Mouse (Mus musculus) E14TG2a.4 (cell line): ENCODE results near the gene Cpne6.
A peak's percentile ranks its signal among the peaks of the same experiment; 100 is the strongest.

Experiments
- H3K27me3 ChIP-seq: 2 replicates; pipeline ENCODE4 v1.6.1; 2014; ENCODE audit warnings: low read length, control low read depth; ENCODE audit not compliant: insufficient read depth
- H3K36me3 ChIP-seq: 2 replicates; pipeline ENCODE4 v1.6.1; 2014; ENCODE audit warnings: low read length, control low read depth; ENCODE audit not compliant: insufficient read depth
- H3K4me1 ChIP-seq: replicated peaks from 2 replicates; pipeline ENCODE4 v1.6.1; 2014; ENCODE audit warnings: low read depth, low read length, control low read depth
- H3K4me3 ChIP-seq: replicated peaks from 2 replicates; pipeline ENCODE4 v1.5.1; 2014; ENCODE audit warnings: mild to moderate bottlenecking, low read length
- H3K9me3 ChIP-seq: 2 replicates; pipeline ENCODE4 v1.6.1; 2014; ENCODE audit warnings: low read length, control low read depth
- CTCF ChIP-seq: conservative IDR thresholded peaks from 2 replicates; pipeline ENCODE4 v1.5.1; 2014; ENCODE audit warnings: low read length
- NANOG ChIP-seq: IDR thresholded peaks from 2 replicates; pipeline ENCODE4 v1.6.1; 2014; ENCODE audit warnings: borderline replicate concordance, low read length, mixed read lengths
- POU5F1 ChIP-seq: IDR thresholded peaks from 2 replicates; pipeline ENCODE4 v1.6.1; 2014; ENCODE audit warnings: low read length, borderline replicate concordance

Gene Cpne6

DNA sequence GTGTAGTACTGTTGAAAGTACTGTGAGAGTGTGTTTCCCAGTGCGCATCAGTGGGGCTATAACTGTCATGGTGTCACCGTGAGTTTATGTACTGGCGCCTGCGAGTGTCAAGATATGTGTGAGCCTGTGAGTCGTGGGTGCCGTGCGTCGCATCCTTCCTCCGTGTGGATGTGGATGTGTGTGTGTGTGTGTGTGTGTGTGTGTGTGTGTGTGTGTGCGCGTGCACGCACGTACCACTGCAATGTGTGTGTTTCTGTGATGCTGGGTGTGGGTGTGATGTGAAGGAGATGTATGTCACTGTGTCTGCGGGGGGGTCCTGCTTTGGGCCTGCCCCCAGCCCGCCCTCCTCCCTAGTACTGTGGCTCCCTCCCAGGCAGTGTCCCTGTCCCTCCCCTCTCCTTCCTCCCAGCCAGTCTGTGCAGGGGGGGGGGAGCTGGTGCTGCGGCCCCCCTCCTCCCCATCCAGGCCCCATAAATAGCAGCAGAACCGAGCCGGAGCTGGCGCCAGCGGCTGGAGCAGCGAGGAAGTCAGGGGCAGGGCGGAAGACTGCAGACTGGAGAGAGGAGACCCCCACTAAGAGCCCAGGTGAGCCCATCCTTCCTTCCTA lies at the start of gene Cpne6:
TSS of gene Cpne6 (plus strand) at position 321 of the 607 bp plus-strand sequence.
- TF ChIP-seq POU5F1 = no peak
- no peak for TF ChIP-seq NANOG
- no peak for TF ChIP-seq CTCF
- Histone ChIP-seq H3K9me3 (peaks cover 6% of the 10 kb centered on the region), H3K27me3 (peaks cover 45% of the 10 kb centered on the region), H3K36me3 (no peaks in the 10 kb centered on the region), H3K4me3 (peak within 1 kb of the TSS; percentile 43), H3K4me1 (peaks cover 28% of the 10 kb centered on the region)

DNA sequence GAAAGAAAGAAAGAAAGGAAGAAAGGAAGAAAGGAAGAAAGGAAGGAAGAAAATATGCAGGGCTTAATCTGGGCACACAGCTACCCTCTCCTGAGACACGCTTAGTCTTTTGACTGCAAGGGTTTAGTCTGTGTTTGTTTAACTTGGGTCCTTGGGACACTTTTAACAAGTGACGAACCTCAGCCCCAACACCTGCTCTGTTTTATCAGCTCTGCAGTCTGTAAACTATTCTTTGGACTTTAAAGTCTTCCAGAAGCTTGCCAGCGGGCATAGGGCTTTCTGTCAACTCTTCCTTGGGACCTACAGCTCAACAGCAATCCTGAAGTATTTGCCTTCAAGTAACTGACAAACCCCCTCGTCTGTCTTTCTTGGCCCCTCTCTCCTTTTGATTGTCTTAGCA lies 48.5 kb upstream of the Cpne6 start:
- Histone ChIP-seq H3K9me3 (no peaks in the 10 kb centered on the region), H3K4me1 (peaks cover 33% of the 10 kb centered on the region), H3K27me3 (peaks cover 20% of the 10 kb centered on the region), H3K36me3 (no peaks in the 10 kb centered on the region), H3K4me3 (no peak overlapping the region)
- TF ChIP-seq POU5F1 (no peak), CTCF (no peak), NANOG (no peak)

DNA sequence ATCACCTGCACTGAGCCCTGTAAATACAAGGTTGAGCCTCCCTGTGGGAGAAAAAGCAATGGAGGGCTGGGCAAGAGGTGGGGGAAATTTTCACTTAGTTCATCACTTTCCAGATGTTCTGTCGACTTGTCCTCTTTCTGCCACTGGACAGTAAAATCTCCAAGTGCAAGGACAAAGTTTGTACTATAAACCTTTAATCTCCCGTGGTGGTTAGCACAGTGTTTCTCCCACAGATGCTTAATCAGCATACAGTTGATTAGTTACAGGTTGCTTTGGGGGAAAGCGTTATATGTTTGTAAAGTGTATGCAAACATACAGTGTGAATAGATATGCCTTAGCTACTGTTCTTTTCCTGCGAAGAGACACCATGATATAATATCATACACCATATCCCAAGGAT lies 43.8 kb upstream of the Cpne6 start:
- no peak overlapping the region for H3K4me3 ChIP-seq
- H3K4me1 ChIP-seq = peaks cover 30% of the 10 kb centered on the region

DNA sequence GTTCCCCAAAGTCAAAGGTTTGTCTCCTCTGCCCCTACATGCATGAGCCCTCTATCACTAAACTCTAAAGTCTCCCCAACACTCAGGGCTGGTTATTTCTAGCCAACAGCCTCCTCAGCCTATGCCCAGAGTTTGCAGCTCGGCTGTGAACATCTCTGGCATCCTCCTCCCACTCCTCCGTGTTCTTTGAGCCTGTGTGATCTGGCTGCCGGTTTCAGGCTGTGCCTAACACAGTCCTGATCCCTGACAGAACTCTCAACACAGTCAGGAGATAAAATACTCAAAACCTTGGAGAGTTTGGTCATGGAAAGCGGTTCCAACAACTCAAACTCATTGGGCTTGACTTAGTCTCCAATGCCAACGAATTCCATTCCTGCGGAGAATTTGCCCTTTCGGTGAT lies 43.1 kb upstream of the Cpne6 start:
- Histone ChIP-seq H3K36me3 (no peaks in the 10 kb centered on the region), H3K27me3 (peaks cover 43% of the 10 kb centered on the region), H3K4me1 (peaks cover 35% of the 10 kb centered on the region), H3K4me3 (no peak overlapping the region), H3K9me3 (no peaks in the 10 kb centered on the region)
- TF ChIP-seq CTCF (no peak), NANOG (no peak), POU5F1 (no peak)

More for the DNA sequence above, 43.8 kb upstream of the Cpne6 start:
- H3K9me3 ChIP-seq = no peaks in the 10 kb centered on the region
- no peak for TF ChIP-seq CTCF
- no peak for TF ChIP-seq POU5F1
- no peak for TF ChIP-seq NANOG
- H3K36me3 ChIP-seq = no peaks in the 10 kb centered on the region
- H3K27me3 ChIP-seq = peaks cover 42% of the 10 kb centered on the region

DNA sequence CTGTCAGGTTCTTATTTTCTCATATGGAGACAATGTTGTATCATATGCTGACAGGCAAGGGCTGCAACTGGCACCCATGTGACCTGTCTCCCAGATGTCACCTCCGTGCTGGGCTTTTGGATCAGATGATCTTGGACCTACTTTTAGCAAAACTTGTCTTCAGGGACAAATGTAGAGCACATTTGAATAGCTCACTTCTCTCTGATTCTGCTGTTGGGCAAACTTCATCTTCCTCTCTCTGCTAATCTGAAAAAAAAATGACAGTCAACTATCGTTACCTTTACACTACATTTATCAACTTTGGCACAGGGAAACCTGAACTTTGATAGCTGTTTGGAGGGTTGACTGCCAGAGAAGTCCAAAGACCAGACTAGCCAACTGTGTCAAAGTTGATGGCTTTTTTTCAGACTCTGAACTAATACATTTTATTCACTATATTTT lies 41.9 kb upstream of the Cpne6 start:
- Histone ChIP-seq H3K36me3 (no peaks in the 10 kb centered on the region), H3K27me3 (peaks cover 47% of the 10 kb centered on the region), H3K9me3 (no peaks in the 10 kb centered on the region), H3K4me3 (no peak overlapping the region), H3K4me1 (peaks cover 31% of the 10 kb centered on the region)
- no peak for TF ChIP-seq CTCF
- no peak for TF ChIP-seq POU5F1
- TF ChIP-seq NANOG = no peak

DNA sequence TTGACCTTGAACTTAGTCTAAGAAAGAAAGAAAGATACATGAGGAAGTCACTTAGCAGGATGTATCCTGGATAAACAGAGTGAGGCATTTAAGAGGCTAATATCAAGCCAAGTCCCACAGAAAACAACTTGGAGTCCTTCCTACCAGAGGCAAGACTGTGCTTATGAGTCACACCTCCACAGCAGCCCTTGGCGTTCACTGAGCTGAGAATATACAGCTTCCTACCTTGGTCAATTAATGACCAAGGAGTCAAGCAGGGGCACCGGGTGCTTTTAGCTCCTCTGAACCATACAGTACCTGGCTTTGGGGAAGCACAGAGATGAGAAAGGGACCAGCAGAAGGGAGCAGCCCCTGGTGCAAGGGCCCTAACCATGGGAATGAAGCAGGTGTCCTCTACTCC lies 41.2 kb upstream of the Cpne6 start:
- TF ChIP-seq POU5F1 = no peak
- no peak for TF ChIP-seq CTCF
- TF ChIP-seq NANOG = no peak
- no peaks in the 10 kb centered on the region for H3K36me3 ChIP-seq
- H3K4me3 ChIP-seq = no peak overlapping the region
- no peaks in the 10 kb centered on the region for H3K9me3 ChIP-seq
- peaks cover 47% of the 10 kb centered on the region for H3K27me3 ChIP-seq
- peaks cover 31% of the 10 kb centered on the region for H3K4me1 ChIP-seq

DNA sequence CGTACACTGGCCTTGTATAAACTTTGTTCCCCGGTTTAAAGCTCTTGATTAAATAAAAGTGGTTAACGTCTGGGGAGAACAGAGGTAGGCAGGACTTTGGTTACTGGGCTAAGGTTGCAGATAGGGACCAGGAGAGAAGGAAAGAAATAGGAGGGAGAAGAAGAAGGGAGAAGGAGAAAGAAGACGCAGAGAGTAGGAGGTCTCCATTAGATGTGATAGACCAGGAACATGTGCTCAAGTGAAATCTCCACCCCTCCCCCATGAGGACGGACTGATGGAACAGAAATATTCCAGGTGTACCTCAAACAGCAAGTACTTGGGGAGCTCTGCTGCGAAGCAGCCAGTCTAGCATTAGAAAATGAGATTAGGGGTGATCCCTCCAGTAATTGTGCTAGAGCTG lies 40.4 kb upstream of the Cpne6 start:
- no peaks in the 10 kb centered on the region for H3K9me3 ChIP-seq
- TF ChIP-seq CTCF (no peak), POU5F1 (no peak), NANOG (no peak)

DNA sequence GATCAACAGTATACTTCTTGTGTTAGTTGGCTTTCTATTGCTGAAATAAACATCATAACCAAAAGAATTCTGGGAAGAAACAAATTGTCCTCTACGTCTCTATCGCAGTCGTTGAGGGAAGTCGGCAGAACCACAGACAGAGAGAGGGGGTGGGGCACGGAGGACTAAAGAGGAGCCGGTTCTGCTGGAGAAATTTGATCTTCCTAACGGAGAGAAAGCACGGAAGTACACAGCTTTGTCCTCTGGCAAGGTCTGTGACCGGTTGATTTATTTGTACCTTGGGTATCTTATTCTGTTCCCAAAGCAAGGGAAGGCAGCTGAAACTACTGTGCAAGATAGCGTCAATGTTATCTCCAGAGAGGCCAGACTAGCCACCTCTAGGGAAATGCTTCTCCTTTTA lies 39.4 kb upstream of the Cpne6 start:
- Histone ChIP-seq H3K4me3 (peak overlapping the region; percentile 26), H3K36me3 (no peaks in the 10 kb centered on the region), H3K4me1 (peaks cover 31% of the 10 kb centered on the region), H3K9me3 (no peaks in the 10 kb centered on the region), H3K27me3 (peaks cover 41% of the 10 kb centered on the region)
- TF ChIP-seq NANOG (no peak), CTCF (no peak), POU5F1 (no peak)

More for the DNA sequence above, 40.4 kb upstream of the Cpne6 start:
- Histone ChIP-seq H3K27me3 (peaks cover 47% of the 10 kb centered on the region), H3K4me1 (peaks cover 31% of the 10 kb centered on the region), H3K4me3 (no peak overlapping the region), H3K36me3 (no peaks in the 10 kb centered on the region)

DNA sequence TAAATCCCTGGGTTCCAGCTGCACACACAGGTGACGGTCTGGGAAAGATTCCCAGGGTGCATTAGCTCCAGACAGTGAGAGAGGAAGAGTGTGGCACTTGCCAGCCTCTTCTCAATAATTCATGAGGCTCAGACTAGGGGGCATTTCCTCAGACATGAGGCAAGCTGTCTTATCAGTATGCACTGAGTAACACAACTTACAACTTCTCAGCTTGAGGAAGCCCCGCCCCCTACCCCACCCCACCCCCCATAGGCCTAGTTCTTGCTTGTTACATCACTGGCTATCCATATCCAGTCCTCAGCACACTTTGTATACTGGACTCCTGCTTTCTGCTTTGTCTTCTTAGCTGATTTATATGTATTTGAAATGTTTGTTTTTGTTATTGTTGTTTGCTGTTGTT lies 34.6 kb upstream of the Cpne6 start:
- peaks cover 14% of the 10 kb centered on the region for H3K27me3 ChIP-seq
- no peak overlapping the region for H3K4me3 ChIP-seq
- peaks cover 7% of the 10 kb centered on the region for H3K36me3 ChIP-seq
- no peaks in the 10 kb centered on the region for H3K9me3 ChIP-seq
- peaks cover 34% of the 10 kb centered on the region for H3K4me1 ChIP-seq
- no peak for TF ChIP-seq NANOG
- TF ChIP-seq CTCF = no peak
- no peak for TF ChIP-seq POU5F1
